Mouse (Mus musculus): ENCODE data around the gene Slc6a3. TPM values are rescaled to one million over a fixed set of nuclear protein-coding genes. Genes with fewer than 3 reads are reported as not detected.

Slc6a3 gene
- polyA plus RNA-seq, 1 experiment from 2014 or later = 0.17 TPM

- H3K36me3 ChIP-seq (ENCODE audit: control insufficient read depth, insufficient read depth, low read length) = no peaks in the 10 kb centered on the region
- no peaks in the 10 kb centered on the region for H3K9me3 ChIP-seq (ENCODE audit: control insufficient read depth, low read length)
- H3K9ac ChIP-seq (ENCODE audit: low read length) = no peak overlapping the region
- H3K4me1 ChIP-seq (ENCODE audit: control insufficient read depth, insufficient read depth, low read length) = peaks cover 8% of the 10 kb centered on the region
- H3K27ac ChIP-seq (replicated peaks; ENCODE audit: low read depth, low read length) = no peak overlapping the region
- no peak overlapping the region for H3K4me2 ChIP-seq (ENCODE audit: low read depth, severe bottlenecking)
- no peak for ATAC-seq (ENCODE audit: insufficient number of reproducible peaks, low FRiP score, low TSS enrichment, low read depth)
- 85% methylated on average over 4 of the region's 4 CpGs for WGBS
- no peaks in the 10 kb centered on the region for H3K27me3 ChIP-seq (ENCODE audit: control insufficient read depth, insufficient read depth, low read length)
- H3K4me3 ChIP-seq (ENCODE audit: low read depth, low read length) = no peak overlapping the region
- no peak for DNase-seq (ENCODE audit: low spot score)
These were observed 63.7 kb downstream of the Slc6a3 start for GRCm38 (mm10) chr13:73600217-73600616.

GRCm38 (mm10) chr13:73603046-73603445 lies 66.5 kb downstream of the Slc6a3 start:
- H3K36me3 ChIP-seq (ENCODE audit: control insufficient read depth, insufficient read depth, low read length) = no peaks in the 10 kb centered on the region; the same call in 1 of the 2 replicates
- no peaks in the 10 kb centered on the region for H3K27me3 ChIP-seq (ENCODE audit: control insufficient read depth, insufficient read depth, low read length)
- no peak overlapping the region for H3K27ac ChIP-seq (replicated peaks; ENCODE audit: low read depth, low read length)
- peaks cover 8% of the 10 kb centered on the region for H3K4me1 ChIP-seq (ENCODE audit: control insufficient read depth, insufficient read depth, low read length)
- WGBS = 57% methylated on average over 4 of the region's 4 CpGs
- peak overlapping the region; percentile 85 for H3K4me2 ChIP-seq (ENCODE audit: low read depth, severe bottlenecking)
- DNase-seq (ENCODE audit: low spot score) (no peak), ATAC-seq (ENCODE audit: insufficient number of reproducible peaks, low FRiP score, low TSS enrichment, low read depth) (no peak)
- H3K9ac ChIP-seq (ENCODE audit: low read length) = peak overlapping the region; percentile 84
- peak overlapping the region; percentile 71 for H3K4me3 ChIP-seq (ENCODE audit: low read depth, low read length)
- no peaks in the 10 kb centered on the region for H3K9me3 ChIP-seq (ENCODE audit: control insufficient read depth, low read length)

DNA sequence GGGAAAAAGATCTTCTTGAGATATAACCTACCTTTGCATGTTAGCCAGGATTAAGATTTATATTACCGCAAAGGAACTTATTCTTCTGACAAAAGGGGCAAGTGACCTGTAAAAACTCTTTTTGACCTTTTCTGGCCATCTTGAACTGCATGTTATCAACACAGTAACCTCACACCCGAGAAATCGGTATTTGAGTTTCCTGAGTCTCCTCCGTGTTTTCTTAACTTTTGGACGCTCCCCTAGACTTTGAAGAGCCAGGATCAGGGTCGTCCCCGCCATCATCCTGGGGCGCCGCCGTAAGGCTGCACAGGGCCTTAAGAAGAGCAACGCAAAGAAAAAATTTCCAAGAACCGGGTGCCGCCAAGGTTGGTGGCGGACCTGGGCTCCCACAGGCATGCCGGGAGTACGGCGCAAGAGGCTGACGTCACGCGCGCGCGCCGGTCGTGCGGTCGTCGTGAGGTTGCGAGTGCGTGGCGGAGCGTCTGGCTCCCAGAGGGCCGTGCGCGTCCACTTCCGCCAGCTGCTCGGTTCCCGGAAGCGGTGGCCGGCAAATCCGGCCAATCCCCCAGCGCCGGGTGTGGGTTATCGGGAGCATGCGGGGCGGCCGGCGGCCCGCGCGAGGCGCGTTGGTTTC lies 67.1 kb downstream of the Slc6a3 start, which contains the start of gene Clptm1l:
Gene Clptm1l, plus strand, starts transcription at position 485 of the 634 bp plus-strand sequence.
- Histone ChIP-seq H3K4me3 (ENCODE audit: low read depth, low read length) (peak within 1 kb of the TSS; percentile 71), H3K9ac (ENCODE audit: low read length) (peak within 1 kb of the TSS; percentile 84), H3K36me3 (ENCODE audit: control insufficient read depth, insufficient read depth, low read length) (peaks cover 1% of the 10 kb centered on the region), H3K9me3 (ENCODE audit: control insufficient read depth, low read length) (no peaks in the 10 kb centered on the region), H3K27me3 (ENCODE audit: control insufficient read depth, insufficient read depth, low read length) (no peaks in the 10 kb centered on the region), H3K4me1 (ENCODE audit: control insufficient read depth, insufficient read depth, low read length) (peaks cover 8% of the 10 kb centered on the region), H3K27ac (replicated peaks; ENCODE audit: low read depth, low read length) (0 out of 2 replicates have a peak within 1 kb of the TSS, but pooled peaks have one; percentile 61), H3K4me2 (ENCODE audit: low read depth, severe bottlenecking) (peak within 1 kb of the TSS; percentile 85)
- ATAC-seq (ENCODE audit: insufficient number of reproducible peaks, low FRiP score, low TSS enrichment, low read depth) (peak; percentile 91), DNase-seq (ENCODE audit: low spot score) (peak; percentile 98)
- WGBS = under 1% methylated on average over 53 of the region's 53 CpGs

GRCm38 (mm10) chr13:73604156-73604957 lies 67.8 kb downstream of the Slc6a3 start:
- ATAC-seq (ENCODE audit: insufficient number of reproducible peaks, low FRiP score, low TSS enrichment, low read depth) = peak; percentile 78
- no peaks in the 10 kb centered on the region for H3K27me3 ChIP-seq (ENCODE audit: control insufficient read depth, insufficient read depth, low read length)
- H3K36me3 ChIP-seq (ENCODE audit: control insufficient read depth, insufficient read depth, low read length) = peaks cover 7% of the 10 kb centered on the region
- H3K4me2 ChIP-seq (ENCODE audit: low read depth, severe bottlenecking) = peak overlapping the region; percentile 85
- WGBS = 3% methylated on average over 39 of the region's 39 CpGs
- DNase-seq (ENCODE audit: low spot score) = no peak
- peak overlapping the region; percentile 84 for H3K9ac ChIP-seq (ENCODE audit: low read length)
- peaks cover 8% of the 10 kb centered on the region for H3K4me1 ChIP-seq (ENCODE audit: control insufficient read depth, insufficient read depth, low read length)
- no peaks in the 10 kb centered on the region for H3K9me3 ChIP-seq (ENCODE audit: control insufficient read depth, low read length)
- no peak overlapping the region for H3K27ac ChIP-seq (replicated peaks; ENCODE audit: low read depth, low read length)
- peak overlapping the region; percentile 71 for H3K4me3 ChIP-seq (ENCODE audit: low read depth, low read length)

GRCm38 (mm10) chr13:73618406-73618805 lies 81.9 kb downstream of the Slc6a3 start:
- Histone ChIP-seq H3K27ac (replicated peaks; ENCODE audit: low read depth, low read length) (no peak overlapping the region), H3K4me2 (ENCODE audit: low read depth, severe bottlenecking) (no peak overlapping the region), H3K9ac (ENCODE audit: low read length) (no peak overlapping the region), H3K36me3 (ENCODE audit: control insufficient read depth, insufficient read depth, low read length) (peaks cover 26% of the 10 kb centered on the region), H3K4me3 (ENCODE audit: low read depth, low read length) (no peak overlapping the region), H3K9me3 (ENCODE audit: control insufficient read depth, low read length) (no peaks in the 10 kb centered on the region), H3K27me3 (ENCODE audit: control insufficient read depth, insufficient read depth, low read length) (no peaks in the 10 kb centered on the region), H3K4me1 (ENCODE audit: control insufficient read depth, insufficient read depth, low read length) (no peaks in the 10 kb centered on the region)
- DNase-seq (ENCODE audit: low spot score) (no peak), ATAC-seq (ENCODE audit: insufficient number of reproducible peaks, low FRiP score, low TSS enrichment, low read depth) (no peak)
- 90% methylated on average over 5 of the region's 5 CpGs for WGBS

GRCm38 (mm10) chr13:73620637-73621036 lies 84.1 kb downstream of the Slc6a3 start:
- no peaks in the 10 kb centered on the region for H3K27me3 ChIP-seq (ENCODE audit: control insufficient read depth, insufficient read depth, low read length)
- ATAC-seq (ENCODE audit: insufficient number of reproducible peaks, low FRiP score, low TSS enrichment, low read depth) (no peak), DNase-seq (ENCODE audit: low spot score) (no peak)
- no peaks in the 10 kb centered on the region for H3K4me1 ChIP-seq (ENCODE audit: control insufficient read depth, insufficient read depth, low read length)
- no peak overlapping the region for H3K4me3 ChIP-seq (ENCODE audit: low read depth, low read length)
- H3K9me3 ChIP-seq (ENCODE audit: control insufficient read depth, low read length) = no peaks in the 10 kb centered on the region
- H3K36me3 ChIP-seq (ENCODE audit: control insufficient read depth, insufficient read depth, low read length) = peaks cover 23% of the 10 kb centered on the region
- H3K27ac ChIP-seq (replicated peaks; ENCODE audit: low read depth, low read length) = no peak overlapping the region
- no peak overlapping the region for H3K4me2 ChIP-seq (ENCODE audit: low read depth, severe bottlenecking)
- no peak overlapping the region for H3K9ac ChIP-seq (ENCODE audit: low read length)
- WGBS = 77% methylated on average over 6 of the region's 6 CpGs

- H3K27ac ChIP-seq (replicated peaks; ENCODE audit: low read depth, low read length) = no peak overlapping the region
- no peak; the same call in 1 of the 2 replicates for ATAC-seq (ENCODE audit: insufficient number of reproducible peaks, low FRiP score, low TSS enrichment, low read depth)
These were observed 89.8 kb downstream of the Slc6a3 start for GRCm38 (mm10) chr13:73626410-73626744.

GRCm38 (mm10) chr13:73626745-73627549 lies 90.4 kb downstream of the Slc6a3 start, which contains the start of gene Tert:
Gene Tert, plus strand, starts transcription at chr13:73626911.
- ATAC-seq (ENCODE audit: insufficient number of reproducible peaks, low FRiP score, low TSS enrichment, low read depth) = peak; percentile 81; the same call in 1 of the 2 replicates
- Histone ChIP-seq H3K27me3 (ENCODE audit: control insufficient read depth, insufficient read depth, low read length) (no peaks in the 10 kb centered on the region), H3K4me1 (ENCODE audit: control insufficient read depth, insufficient read depth, low read length) (peaks cover 6% of the 10 kb centered on the region; the same call in 1 of the 2 replicates), H3K9me3 (ENCODE audit: control insufficient read depth, low read length) (no peaks in the 10 kb centered on the region), H3K9ac (ENCODE audit: low read length) (peak within 1 kb of the TSS; percentile 82), H3K4me3 (ENCODE audit: low read depth, low read length) (peak within 1 kb of the TSS; percentile 59), H3K27ac (replicated peaks; ENCODE audit: low read depth, low read length) (no peak within 1 kb of the TSS), H3K36me3 (ENCODE audit: control insufficient read depth, insufficient read depth, low read length) (no peaks in the 10 kb centered on the region; the same call in 1 of the 2 replicates), H3K4me2 (ENCODE audit: low read depth, severe bottlenecking) (peak within 1 kb of the TSS; percentile 93)
- DNase-seq (ENCODE audit: low spot score) = peak; percentile 84
- WGBS = 9% methylated on average over 47 of the region's 47 CpGs

More at GRCm38 (mm10) chr13:73626410-73626744, 89.8 kb downstream of the Slc6a3 start:
- DNase-seq (ENCODE audit: low spot score) = no peak
- no peaks in the 10 kb centered on the region for H3K27me3 ChIP-seq (ENCODE audit: control insufficient read depth, insufficient read depth, low read length)
- H3K4me1 ChIP-seq (ENCODE audit: control insufficient read depth, insufficient read depth, low read length) = peaks cover 6% of the 10 kb centered on the region; the same call in 1 of the 2 replicates
- H3K9ac ChIP-seq (ENCODE audit: low read length) = peak overlapping the region; percentile 82; the same call in 1 of the 2 replicates
- peak overlapping the region; percentile 59 for H3K4me3 ChIP-seq (ENCODE audit: low read depth, low read length)
- no peaks in the 10 kb centered on the region for H3K9me3 ChIP-seq (ENCODE audit: control insufficient read depth, low read length)
- H3K36me3 ChIP-seq (ENCODE audit: control insufficient read depth, insufficient read depth, low read length) = no peaks in the 10 kb centered on the region; the same call in 1 of the 2 replicates
- peak overlapping the region; percentile 93 for H3K4me2 ChIP-seq (ENCODE audit: low read depth, severe bottlenecking)
- 44% methylated on average over 6 of the region's 6 CpGs for WGBS

All from limb, embryonic 11.5 days (tissue).